Mouse (Mus musculus): ENCODE data around the gene Olfr1412.

The Olfr1412 gene

DNA sequence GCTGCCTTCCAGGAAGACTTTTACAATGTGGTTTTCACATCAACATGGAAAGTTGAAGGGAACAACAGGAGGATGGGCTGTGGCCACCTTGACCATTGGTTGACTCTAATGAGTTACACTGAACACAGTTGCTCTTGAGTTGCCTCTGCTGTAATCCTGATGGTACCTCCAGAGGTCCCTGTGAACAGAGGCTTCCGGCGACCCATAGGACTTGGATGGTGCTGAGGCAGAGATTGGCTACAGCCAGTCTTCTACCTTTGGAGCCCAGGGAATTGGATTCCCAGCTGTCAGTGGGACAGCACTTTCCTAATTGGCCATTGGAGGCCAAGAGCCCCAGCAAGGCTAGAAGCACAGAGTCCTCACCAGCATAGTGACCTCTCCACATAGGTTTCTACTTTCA is at the start of gene Olfr1412:
Gene Olfr1412, plus strand, starts transcription at position 301 of the 400 bp plus-strand sequence.
- no peak for DNase-seq (ENCODE audit: low spot score)

DNA sequence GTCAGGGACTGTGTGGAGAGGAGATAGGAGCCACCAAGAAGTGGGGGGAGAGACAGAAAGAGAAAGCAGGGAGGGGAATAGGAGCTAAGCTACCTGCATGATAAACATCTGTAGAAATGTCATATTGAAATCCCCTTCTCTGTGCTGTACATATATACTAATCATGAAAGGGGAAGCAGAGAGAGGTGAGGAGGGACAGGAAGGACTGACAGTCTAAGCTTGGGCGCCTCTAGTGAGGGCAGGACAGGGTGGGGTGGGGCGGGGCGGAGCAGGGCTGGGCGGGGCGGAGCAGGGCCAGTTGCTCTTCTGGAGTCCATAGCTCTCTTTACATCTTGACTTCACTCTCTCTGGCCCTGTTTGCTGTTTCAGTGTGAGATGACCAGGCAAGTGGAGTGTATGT is 48.6 kb upstream of the Olfr1412 start:
- DNase-seq (ENCODE audit: low spot score): no peak

GRCm38 (mm10) chr1:92539071-92539470 is 46.5 kb upstream of the Olfr1412 start:
- no peak for DNase-seq (ENCODE audit: low spot score)

DNA sequence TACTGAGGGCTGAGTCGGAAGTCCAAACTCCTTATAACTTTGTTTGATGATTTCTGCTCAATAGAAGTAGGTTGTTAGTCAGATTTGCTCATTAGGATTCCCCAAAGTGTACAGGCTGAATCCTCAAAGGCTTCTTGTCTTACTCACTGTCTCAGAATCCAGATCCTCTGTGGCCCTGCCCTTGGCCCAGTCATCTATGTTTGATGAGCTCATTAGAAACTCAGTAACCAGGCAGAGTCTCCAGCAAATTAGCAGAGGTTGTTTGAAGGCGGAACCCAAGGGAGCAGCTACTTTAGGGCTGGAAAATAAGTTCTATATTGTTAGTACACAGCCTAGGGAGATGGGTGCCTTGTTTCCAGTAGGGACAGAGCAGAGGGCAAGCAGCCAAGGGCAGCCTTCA is 39.6 kb upstream of the Olfr1412 start:
- no peak for DNase-seq (ENCODE audit: low spot score)

- no peak for DNase-seq (ENCODE audit: low spot score)
Observed at GRCm38 (mm10) chr1:92571022-92571421, 14.6 kb upstream of the Olfr1412 start, which contains the start of gene Olfr1413. TSS of gene Olfr1413 (plus strand) at chr1:92571322.

GRCm38 (mm10) chr1:92594111-92594510 is 8.5 kb downstream of the Olfr1412 start, which contains the start of gene Olfr1411:
TSS of gene Olfr1411 (plus strand) at chr1:92594411.
- no peak for DNase-seq (ENCODE audit: low spot score)

GRCm38 (mm10) chr1:92596019-92596418 is 10.4 kb downstream of the Olfr1412 start:
- DNase-seq (ENCODE audit: low spot score): no peak

- no peak for DNase-seq (ENCODE audit: low spot score)
Observed at GRCm38 (mm10) chr1:92605482-92605881, 19.9 kb downstream of the Olfr1412 start, which contains the start of gene Olfr1410. TSS of gene Olfr1410 (plus strand) at chr1:92605782.

DNA sequence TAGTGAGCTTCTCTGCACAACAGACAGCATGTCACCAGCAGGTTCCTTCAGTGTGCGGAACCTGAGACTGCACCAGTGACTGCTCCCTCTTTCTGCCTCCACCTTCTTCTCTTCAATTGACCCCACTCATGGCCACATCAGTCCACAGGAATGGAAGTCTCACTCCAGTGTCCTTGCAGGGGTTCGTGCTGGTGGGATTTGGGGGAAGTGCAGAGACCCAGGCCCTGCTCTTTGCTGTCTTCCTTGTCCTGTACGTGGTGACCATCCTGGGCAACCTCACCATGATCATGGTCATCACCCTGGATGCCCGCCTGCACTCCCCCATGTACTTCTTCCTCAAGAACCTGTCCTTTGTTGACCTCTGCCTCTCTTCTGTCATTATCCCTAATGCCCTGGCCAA is 22.1 kb downstream of the Olfr1412 start:
- no peak for DNase-seq (ENCODE audit: low spot score)

DNA sequence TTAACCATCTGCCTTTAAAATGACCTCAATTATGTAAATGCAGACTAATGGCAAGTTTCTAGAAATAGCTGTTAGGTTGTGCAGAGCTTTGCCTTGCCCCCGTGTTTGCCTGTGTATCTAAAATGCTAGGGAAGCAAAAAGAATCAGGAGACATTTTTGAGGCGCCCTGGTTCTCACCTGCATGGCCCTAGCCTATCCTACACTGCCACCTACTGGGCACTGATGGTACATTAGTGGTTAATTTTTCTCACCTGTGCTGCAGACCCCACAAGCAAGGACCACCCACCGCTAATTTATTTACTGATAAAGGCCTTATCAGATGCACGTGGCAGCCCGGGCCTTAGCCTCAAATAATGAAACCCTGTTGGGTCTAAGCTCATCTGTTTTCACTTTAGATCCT is 25.4 kb downstream of the Olfr1412 start:
- no peak for DNase-seq (ENCODE audit: low spot score)

GRCm38 (mm10) chr1:92613175-92613574 is 27.6 kb downstream of the Olfr1412 start:
- no peak for DNase-seq (ENCODE audit: low spot score)

- no peak for DNase-seq (ENCODE audit: low spot score)
Observed at GRCm38 (mm10) chr1:92614516-92614915, 28.9 kb downstream of the Olfr1412 start.

DNA sequence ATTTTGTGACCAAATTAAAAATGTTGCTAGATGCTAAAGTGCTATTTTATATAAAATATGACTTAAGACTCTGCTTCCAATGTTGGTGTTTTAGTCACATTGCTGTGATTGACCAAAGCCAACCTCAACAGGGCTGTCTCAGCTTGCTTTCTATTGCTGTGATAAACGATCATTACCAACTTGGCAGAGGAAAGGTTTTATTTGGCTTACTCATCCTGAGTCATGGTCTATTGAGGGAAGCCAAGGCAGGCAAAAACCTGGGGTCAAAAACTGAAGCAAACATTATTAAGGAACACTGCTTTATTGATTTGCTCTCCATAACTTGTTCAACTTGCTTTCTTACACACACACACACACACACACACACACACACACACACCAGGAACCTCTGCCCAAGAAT is 30.5 kb downstream of the Olfr1412 start:
- DNase-seq (ENCODE audit: low spot score): no peak

DNA sequence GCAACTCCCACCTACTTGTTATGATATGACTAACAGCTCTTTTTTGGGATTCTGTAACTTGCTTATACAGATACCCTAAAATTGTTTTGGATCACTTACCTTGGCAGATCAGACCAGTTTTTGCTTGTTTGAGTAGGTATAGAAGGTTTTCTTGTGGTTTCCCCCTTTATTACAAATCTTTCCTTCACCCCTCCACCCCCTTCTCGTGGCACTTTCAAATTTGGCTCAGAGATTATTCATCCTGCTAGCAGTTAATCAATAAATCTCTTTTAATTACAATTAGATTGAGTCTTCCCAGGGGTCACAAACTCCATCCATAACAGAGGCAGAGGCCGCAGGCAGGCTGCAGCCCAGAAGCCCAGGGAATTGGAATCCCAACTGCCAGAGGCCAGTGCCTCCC is 31.9 kb downstream of the Olfr1412 start, which contains the start of gene Olfr12:
Gene Olfr12, plus strand, starts transcription at position 301 of the 400 bp plus-strand sequence.
- DNase-seq (ENCODE audit: low spot score): no peak

GRCm38 (mm10) chr1:92618360-92618759 is 32.8 kb downstream of the Olfr1412 start:
- DNase-seq (ENCODE audit: low spot score): peak; percentile 52

- no peak for DNase-seq (ENCODE audit: low spot score)
Observed at GRCm38 (mm10) chr1:92628227-92628626, 42.6 kb downstream of the Olfr1412 start.

- no peak for DNase-seq (ENCODE audit: low spot score)
Observed at GRCm38 (mm10) chr1:92632196-92632595, 46.6 kb downstream of the Olfr1412 start.

DNA sequence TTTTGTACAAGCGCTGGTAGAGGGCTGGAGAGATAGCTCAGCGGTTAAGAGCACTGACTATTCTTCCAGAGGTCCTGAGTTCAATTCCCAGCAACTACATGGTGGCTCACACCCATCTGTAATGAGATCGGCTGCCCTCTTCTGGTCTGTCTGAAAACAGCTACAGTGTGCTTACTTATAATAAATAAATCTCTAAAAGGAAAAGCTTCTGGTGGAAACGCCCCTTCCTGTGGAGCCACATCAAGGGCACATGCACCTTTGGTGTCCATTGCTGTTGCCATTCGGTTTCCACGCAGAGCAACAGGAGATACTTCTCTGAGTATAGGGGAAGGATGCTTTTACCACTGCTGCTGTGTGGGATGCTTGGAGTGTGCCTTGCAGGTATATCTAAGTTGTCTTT is 47.4 kb downstream of the Olfr1412 start:
- DNase-seq (ENCODE audit: low spot score): no peak

GRCm38 (mm10) chr1:92633726-92634125 is 48.1 kb downstream of the Olfr1412 start:
- no peak for DNase-seq (ENCODE audit: low spot score)

- no peak for DNase-seq (ENCODE audit: low spot score)
Observed at GRCm38 (mm10) chr1:92634569-92634968, 49.0 kb downstream of the Olfr1412 start.

DNA sequence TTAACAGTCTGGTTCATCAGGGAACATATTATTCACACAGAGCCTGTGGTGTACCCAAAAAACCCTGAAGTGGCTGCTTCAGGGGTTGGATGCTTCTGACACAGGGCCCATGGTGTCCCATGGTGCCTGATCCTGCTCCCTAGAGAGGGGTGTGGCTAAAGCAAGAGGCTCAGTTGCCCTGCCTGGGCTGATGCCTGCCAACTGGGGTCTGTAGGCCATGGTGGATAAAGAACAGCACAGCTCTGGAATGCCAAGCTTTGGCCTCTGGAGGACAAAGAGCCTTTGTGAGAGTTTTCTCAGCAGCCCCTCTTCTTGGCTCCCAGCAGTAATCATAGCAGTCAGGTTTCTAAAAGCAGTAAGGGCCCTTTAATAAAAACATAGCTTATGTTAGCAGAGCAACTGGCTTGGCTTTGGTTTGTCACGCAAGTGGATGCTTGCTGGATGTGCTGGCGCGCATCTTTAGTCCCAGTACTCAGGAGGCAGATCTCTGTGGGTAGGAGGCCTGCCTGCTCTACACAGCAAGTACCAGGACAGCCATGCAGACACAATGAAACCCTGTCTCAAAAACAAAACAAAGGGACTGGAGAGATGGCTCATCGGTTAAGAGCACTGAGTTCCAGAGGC is 49.5 kb downstream of the Olfr1412 start:
- DNase-seq (ENCODE audit: low spot score): no peak

GRCm38 (mm10) chr1:92636015-92636414 is 50.4 kb downstream of the Olfr1412 start:
- DNase-seq (ENCODE audit: low spot score): no peak

DNA sequence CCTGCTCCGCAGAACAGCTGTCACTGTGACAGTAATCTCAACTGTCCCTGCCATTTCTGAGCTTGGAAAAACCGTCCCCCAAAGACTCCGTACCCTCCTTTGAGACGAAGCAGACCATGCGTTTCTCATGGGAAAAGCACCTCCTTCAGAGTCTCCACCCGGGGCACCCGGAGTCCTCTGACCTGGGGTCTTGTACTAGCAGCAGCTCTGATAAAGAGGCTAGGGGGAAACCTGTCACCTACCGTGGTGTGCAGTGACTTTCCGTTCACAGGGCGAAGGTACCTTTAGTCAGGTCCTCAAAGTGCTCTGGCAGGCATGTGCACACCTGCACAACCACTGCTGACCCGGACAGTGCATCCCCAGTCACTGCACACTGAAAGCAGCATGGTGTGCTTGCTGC is 51.1 kb downstream of the Olfr1412 start:
- DNase-seq (ENCODE audit: low spot score): no peak
